Mouse (Mus musculus) urinary bladder, postnatal 10 days (tissue): ENCODE measurements around the gene Ftl1.
"Not testable (repeated sequence)": the region's sequence is repeated elsewhere in the genome, so short reads cannot be mapped to it uniquely, and the experiment has no call there.

ENCODE experiments used
- DNase-seq: peaks from one replicate; pipeline ENCODE4 v3.0.0; 2022; ENCODE audit warnings: low spot score

The Ftl1 gene

GRCm38 (mm10) chr7:45476453-45476852 is 16.8 kb upstream of the Ftl1 start:
- no peak for DNase-seq

DNA sequence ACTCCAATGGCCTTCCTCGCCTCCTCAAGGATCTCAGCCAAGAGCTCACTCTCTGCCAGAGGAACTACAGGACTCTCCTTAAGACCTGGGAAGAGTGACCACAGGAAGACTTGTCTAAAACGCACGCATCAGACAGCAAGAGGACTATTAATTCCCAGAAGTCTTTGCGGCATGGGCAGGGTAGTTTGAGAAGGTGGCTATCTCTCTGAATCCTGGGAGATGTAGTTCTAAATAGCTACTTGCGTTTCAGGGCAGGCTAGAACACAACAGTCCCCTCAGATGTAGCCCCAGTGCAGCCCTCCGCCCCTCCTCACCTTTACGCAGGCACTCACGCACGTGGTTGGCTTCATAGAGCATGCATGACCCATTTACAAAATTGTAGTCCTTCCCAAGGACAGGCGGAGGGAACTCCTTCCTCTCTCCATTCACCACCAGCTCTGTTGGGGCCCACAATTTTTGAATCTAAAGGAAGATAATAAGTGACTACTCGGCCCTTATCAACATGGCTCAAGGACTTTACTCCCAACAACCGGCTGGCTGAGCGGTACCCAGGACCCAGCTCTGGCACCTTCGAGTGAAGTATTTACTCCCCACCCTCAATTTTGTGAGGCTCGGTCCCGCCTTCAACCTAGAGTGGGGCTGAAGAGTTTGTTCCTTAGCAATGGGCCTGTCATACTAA is 15.7 kb upstream of the Ftl1 start:
- DNase-seq: no peak

- DNase-seq: no peak
Measured at GRCm38 (mm10) chr7:45470869-45471268, 11.2 kb upstream of the Ftl1 start.

- no peak for DNase-seq
Measured at GRCm38 (mm10) chr7:45467090-45467670, 7.5 kb upstream of the Ftl1 start.

DNA sequence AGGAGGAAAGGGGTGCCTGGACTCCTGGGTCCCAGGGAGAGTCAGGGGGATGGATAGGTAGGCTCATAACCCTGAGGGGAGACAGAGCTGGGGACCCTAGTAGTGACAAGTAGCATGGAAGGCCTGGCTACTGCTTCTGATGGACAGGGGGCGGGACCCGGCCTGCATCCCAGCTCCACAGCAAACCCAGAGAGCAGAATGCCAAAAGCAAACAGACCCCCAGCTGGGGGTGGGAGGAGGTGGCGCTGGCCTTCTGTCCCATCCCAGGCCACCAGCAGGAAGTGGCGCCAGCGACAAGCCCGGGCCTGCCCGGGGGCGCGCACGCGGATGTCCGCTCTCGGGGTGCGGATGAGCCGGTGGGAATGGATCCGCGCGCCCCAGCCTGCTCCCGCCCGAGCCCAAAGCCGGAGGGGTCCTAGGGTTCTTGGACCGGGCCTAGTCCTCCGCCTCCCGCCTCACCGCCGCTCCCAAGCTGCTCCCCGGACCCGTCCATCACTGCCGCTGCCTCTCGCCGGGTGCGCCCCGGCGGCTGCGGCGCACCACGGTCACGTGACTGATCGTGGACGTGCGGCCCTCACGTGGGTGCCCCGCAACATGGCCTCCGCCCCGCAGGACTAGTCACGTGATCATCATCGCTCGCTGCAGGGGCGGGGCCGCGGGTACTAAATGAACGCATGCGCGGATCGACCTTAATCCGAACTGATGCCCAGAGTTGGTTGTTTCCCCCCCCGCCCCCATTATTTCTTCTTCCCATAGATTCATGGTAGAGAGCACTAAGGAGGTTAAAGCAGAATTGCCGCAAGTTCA is 6.8 kb upstream of the Ftl1 start, which contains the start of gene Bax:
Gene Bax, minus strand, starts transcription at position 616 of the 807 bp plus-strand sequence.
- DNase-seq: peak; percentile 84

DNA sequence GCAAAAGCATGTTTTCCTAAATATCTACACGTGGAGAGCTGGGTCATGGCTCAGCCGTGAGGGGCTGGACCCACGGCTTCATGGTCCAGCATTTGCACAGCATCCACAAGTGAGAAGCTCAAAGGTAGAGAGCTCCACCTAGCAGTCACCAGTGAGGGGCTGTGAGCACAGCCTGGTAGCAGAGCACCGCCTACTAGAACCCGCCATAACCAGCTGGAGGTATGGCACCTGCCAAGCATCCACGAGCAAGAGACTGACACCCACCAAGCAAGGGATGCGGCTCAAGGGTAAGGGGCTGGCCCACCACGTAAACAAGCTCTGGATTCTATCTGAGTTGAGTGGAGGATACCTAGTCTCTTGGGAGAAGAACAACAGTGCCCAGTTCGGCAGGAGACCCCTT is 5.9 kb upstream of the Ftl1 start:
- DNase-seq: no peak

- DNase-seq: no peak
Measured at GRCm38 (mm10) chr7:45465112-45465511, 5.4 kb upstream of the Ftl1 start.

GRCm38 (mm10) chr7:45463987-45464778 is 4.5 kb upstream of the Ftl1 start:
- no peak for DNase-seq

DNA sequence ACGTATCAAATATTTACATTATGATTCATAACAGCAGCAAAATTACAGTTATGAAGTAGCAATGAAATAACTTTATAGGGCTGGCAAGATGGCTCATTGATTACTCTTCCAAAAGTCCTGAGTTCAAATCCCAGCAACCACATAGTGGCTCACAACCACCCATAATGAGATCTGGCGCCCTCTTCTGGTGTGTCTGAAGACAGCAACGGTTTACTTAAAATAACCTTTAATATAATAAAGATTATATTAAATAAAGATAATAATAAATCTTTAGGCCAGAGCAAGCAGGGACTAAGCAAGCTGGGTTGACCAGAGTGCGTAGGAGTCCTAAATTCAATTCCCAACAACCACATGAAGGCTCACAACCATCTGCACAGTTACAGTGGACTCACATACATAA is 3.2 kb upstream of the Ftl1 start:
- not testable (repeated sequence) for DNase-seq

GRCm38 (mm10) chr7:45462325-45462724 is 2.6 kb upstream of the Ftl1 start:
- no peak for DNase-seq

DNA sequence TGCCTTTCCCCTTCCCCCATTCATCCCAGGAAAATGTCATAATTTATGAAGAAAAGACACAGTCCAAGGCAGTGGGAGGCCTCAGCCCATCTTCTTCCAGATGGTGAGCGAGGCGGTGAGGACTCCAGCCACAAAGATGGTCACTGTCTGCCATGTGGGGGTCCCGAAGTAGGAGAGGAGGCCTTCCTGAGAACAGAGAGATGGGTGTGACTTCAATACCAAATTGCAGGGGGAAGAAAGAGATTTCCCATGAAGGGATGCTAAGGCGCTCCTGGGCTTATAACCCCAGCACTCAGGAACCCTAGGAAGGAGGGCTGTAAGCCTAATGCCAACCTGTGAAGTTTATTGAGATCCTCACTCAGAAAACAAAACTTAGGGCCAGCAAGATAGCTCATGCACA is 2.1 kb upstream of the Ftl1 start:
- no peak for DNase-seq

GRCm38 (mm10) chr7:45461326-45461725 is 1.6 kb upstream of the Ftl1 start:
- DNase-seq: no peak

DNA sequence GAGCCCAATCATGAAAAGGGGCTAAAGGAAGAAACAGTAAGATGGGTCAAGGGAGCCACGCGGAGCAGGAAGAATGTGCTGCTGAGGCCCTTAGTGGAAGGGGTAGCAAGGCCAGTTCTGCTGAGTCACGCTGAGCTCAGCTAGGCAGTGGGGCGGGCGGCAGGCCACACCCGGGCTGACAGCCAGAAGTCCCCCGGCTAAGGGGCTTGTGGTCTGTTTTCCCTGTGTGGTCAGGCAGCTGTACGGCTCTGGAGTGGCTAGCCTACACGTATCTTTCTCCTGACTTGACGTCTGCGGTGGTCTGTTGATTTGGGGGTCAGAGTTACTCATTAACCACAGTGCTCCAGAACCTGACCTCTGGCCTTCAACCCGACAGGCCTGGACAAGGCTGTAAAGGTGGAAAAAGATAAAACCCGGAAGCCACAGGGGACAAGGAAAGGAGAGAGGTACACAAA is 1.2 kb upstream of the Ftl1 start:
- DNase-seq: no peak

DNA sequence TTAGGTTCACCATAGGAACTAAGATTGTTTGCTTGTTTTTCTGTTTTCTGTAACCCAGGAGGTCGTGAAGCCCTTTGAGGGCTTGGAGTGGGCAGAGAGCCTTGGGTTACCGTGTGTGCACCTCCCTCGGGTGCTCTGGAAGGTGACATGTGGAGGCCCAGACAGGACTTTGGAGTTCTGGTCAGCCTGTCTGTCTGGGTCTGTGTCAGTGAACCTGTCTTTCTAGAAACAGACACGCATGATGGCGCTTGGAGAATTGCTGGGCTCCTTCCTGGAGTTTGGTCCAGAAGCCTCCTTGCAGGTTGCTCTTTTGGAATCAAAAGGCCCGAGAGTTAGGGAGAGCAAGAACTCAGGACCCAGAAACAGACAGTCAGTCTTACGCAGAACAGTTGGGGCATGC is 693 bp upstream of the Ftl1 start:
- DNase-seq: no peak

GRCm38 (mm10) chr7:45458748-45459563 is 728 bp downstream of the Ftl1 start:
- peak; percentile 58 for DNase-seq

DNA sequence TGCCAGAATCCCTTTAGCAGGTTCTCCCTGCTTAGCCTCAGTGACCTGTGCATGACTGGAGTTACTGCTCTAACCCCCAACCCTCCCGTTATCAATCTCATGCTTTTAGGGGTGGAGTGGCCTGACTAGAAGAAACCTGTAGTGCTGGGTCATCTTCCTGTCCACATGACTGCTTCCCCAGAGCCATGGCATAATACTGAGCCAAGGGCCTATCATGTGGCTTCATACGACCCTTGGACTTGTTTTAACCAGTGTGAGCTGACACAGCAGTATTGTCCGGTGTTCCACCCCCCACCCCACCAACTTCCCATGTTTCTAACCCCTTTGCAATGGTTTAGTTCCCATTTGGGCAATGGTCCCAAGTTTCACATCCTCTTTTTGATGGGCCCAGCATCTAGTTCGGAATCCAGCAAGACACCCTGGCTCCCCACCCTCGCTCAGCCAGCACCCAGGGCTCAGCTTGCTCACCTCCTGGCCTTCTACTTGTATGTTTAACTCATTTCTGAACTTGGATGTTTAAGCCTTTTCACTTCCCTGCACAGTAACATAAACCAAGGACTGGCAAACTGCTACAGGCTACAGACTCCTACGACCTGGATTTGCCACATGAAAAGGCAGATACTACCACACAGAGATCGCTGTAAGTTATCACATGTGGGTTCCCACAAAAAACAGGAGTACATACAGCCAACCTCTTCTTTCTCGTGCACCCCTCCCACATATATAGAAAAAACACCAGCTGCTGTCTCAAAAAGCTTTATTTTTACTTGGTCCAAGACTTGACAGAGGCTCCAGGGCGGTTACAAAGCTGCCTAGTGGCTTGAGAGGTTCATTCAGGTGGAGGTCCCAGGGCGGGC is 2.3 kb downstream of the Ftl1 start:
- no peak for DNase-seq

DNA sequence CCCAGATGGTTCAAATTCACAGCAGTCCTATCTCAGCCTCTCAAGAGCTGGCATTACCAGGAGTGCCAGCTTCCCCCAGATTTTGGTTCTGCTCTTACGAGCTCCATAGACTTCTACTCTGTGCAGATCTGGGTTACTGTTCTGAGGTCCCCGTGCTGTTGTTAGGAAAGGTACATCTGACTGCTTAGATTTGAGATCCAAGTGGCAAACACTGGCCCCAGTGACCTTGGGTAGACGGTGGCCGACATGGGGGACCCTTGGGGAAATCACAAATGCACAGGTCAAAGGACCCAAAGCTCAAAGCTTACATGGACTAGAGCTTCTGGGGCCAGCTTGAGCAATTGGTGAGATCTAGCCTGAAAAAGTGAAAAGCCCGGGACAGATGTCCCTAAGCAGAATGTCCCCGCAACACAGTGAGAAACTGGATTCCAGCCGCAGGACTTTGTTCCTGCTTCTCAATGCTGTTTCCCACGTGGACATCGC is 2.9 kb downstream of the Ftl1 start:
- DNase-seq: no peak

DNA sequence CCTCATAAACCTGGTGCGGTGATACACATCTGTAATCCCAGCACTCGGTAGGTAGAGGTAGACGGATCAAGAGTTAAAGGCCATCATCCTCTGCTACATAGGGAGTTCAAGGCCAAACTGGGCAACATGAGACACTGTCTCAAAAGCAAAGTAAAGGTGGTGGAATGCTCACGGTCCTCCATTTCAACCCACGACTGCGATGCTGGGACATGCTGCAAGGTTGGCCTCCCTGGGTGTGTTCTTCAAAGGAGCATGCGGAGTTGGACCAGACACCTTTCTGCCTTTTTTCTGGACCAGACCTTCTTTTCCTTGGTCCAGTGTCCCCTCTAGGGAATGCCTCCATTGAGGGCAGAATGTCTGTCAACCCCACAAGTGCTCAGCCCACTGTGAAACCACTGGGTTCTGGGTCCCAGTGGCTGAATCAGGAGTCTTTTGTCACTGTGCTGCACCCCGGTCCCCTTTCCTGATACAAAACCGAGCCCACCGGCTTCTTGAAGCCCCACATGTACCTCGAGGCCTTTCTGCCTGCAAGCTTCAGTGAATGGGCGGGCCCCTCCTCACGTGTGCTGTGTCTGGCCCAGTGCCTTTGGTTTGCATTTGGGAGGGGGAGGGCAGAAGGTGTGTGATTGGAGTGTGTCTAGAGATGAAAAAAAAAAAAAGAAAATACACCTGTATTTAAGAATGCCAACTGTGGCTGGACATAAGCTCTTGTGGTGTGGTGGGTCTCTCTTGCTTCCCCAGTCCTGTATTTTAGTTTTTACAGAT is 3.6 kb downstream of the Ftl1 start:
- DNase-seq: no peak

- no peak for DNase-seq
Measured at GRCm38 (mm10) chr7:45454971-45455370, 4.7 kb downstream of the Ftl1 start.
